Mouse (Mus musculus) forebrain, embryonic 12.5 days (tissue): ENCODE measurements at regions not wholly inside any gene's neighbourhood (a gene's known extent, or its start where the extent isn't known, plus 50 kb on each side); places are given as distances from the start of the nearest gene placed in this dataset.
"Not testable (repeated sequence)": the region's sequence is repeated elsewhere in the genome, so short reads cannot be mapped to it uniquely, and the experiment has no call there.

Experiments used
- ATAC-seq: fragments of 200-750 bp; cut with Nextera tagmentation; 2 replicates; pipeline ENCODE4 v1.8.0; 2017; ENCODE audit warnings: moderate TSS enrichment; ENCODE audit not compliant: low FRiP score
- H3K27ac ChIP-seq: fragments of 300-500 bp; sonication (generic); 2 replicates; pipeline ENCODE4 v1.5.1; 2016; ENCODE audit warnings: mild to moderate bottlenecking
- H3K27me3 ChIP-seq: fragments of 300-500 bp; sonication (generic); 2 replicates; pipeline ENCODE4 v1.6.1; 2016; ENCODE audit warnings: mild to moderate bottlenecking
- H3K36me3 ChIP-seq: fragments of 300-500 bp; sonication (generic); replicated peaks from 2 replicates; pipeline ENCODE4 v1.6.1; 2016; ENCODE audit warnings: mild to moderate bottlenecking
- H3K4me1 ChIP-seq: fragments of 300-500 bp; sonication (generic); 2 replicates; pipeline ENCODE4 v1.6.1; 2016
- H3K4me2 ChIP-seq: fragments of 300-500 bp; sonication (generic); 2 replicates; pipeline ENCODE4 v1.6.1; 2016; ENCODE audit warnings: mild to moderate bottlenecking, moderate library complexity
- H3K4me3 ChIP-seq: fragments of 300-500 bp; sonication (generic); replicated peaks from 2 replicates; pipeline ENCODE4 v1.5.1; 2016; ENCODE audit warnings: mild to moderate bottlenecking
- H3K9ac ChIP-seq: fragments of 300-500 bp; sonication (generic); 2 replicates; pipeline ENCODE4 v1.6.1; 2016; ENCODE audit warnings: mild to moderate bottlenecking
- H3K9me3 ChIP-seq: fragments of 300-500 bp; sonication (generic); 2 replicates; pipeline ENCODE4 v1.6.1; 2016
- WGBS: fragments of 180-500 bp; shearing (Covaris S2); methylation state at CpG from one replicate; pipeline ENCODE4 v1.1.7; 2016; 5-methylcytosine and 5-hydroxymethylcytosine counted together

- WGBS: 91% methylated on average over 2 of the region's 2 CpGs
- no peaks in the 10 kb centered on the region for H3K27me3 ChIP-seq
- no peak overlapping the region for H3K4me3 ChIP-seq
- H3K9me3 ChIP-seq: no peaks in the 10 kb centered on the region
- H3K36me3 ChIP-seq: no peaks in the 10 kb centered on the region
- H3K4me2 ChIP-seq: no peak overlapping the region
- ATAC-seq: no peak
- no peak overlapping the region for H3K27ac ChIP-seq
- H3K9ac ChIP-seq: no peak overlapping the region
- no peaks in the 10 kb centered on the region for H3K4me1 ChIP-seq
These were observed 368.7 kb upstream of the Klhl29 start for GRCm38 (mm10) chr12:5744086-5744709.

DNA sequence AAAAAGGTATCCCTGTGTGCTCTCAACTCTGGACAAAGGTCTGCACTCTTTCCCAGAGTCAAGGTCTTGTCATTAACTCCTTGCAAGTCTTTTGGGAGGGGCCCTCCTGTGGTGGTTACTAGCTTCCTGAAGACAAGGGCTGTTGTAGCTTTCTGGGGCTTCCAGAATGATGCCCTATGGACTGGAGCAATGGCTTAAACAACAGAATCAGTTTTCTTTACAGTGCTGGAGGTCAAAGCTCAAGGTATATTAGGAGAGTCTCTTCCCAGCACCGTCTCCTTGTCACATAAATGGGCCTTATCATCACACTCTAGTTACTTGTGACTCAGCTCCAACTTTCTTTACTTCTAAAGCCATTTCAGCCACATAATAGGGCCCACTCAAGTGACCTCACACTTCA, 360.6 kb upstream of the Klhl29 start:
- Histone ChIP-seq H3K4me3 (no peak overlapping the region), H3K27ac (no peak overlapping the region), H3K9ac (no peak overlapping the region), H3K36me3 (no peaks in the 10 kb centered on the region), H3K4me2 (no peak overlapping the region), H3K27me3 (no peaks in the 10 kb centered on the region), H3K9me3 (no peaks in the 10 kb centered on the region), H3K4me1 (peaks cover 6% of the 10 kb centered on the region; the same call in 1 of the 2 replicates)
- WGBS: 70% methylated on average over 1 of the region's 1 CpGs
- ATAC-seq: no peak

DNA sequence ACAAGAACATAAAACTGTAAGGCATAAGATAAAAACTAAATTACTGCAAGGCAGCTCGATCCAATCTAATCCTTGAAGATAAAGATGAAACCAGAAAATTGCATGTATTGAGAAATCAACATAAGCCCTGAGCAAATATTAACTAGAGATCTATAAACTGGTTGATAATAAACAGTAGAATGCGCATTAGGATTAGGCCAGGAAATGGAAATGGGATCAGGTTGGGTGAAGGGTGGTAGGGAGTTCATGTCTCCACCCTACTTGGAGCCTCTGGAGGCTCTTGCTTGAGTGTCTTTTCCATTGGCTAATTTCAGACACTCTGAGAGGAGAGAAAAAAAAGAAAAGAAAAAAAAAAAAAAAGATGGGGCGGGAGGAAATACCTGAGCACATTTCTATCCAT, 359.4 kb upstream of the Klhl29 start:
- Histone ChIP-seq H3K4me2 (no peak overlapping the region), H3K4me3 (no peak overlapping the region), H3K36me3 (no peaks in the 10 kb centered on the region), H3K27me3 (no peaks in the 10 kb centered on the region), H3K27ac (no peak overlapping the region), H3K9me3 (no peaks in the 10 kb centered on the region), H3K9ac (no peak overlapping the region), H3K4me1 (peaks cover 6% of the 10 kb centered on the region; the same call in 1 of the 2 replicates)
- WGBS: 90% methylated on average over 3 of the region's 3 CpGs
- ATAC-seq: no peak

GRCm38 (mm10) chr12:5723113-5723512, 347.6 kb upstream of the Klhl29 start:
- Histone ChIP-seq H3K27ac (no peak overlapping the region), H3K9ac (no peak overlapping the region), H3K9me3 (no peaks in the 10 kb centered on the region), H3K27me3 (no peaks in the 10 kb centered on the region), H3K4me1 (no peaks in the 10 kb centered on the region), H3K36me3 (no peaks in the 10 kb centered on the region), H3K4me2 (no peak overlapping the region), H3K4me3 (no peak overlapping the region)
- WGBS: 88% methylated on average over 1 of the region's 1 CpGs
- no peak for ATAC-seq

GRCm38 (mm10) chr12:5717527-5717926, 342.0 kb upstream of the Klhl29 start:
- not testable (repeated sequence) for H3K9ac ChIP-seq, H3K27ac ChIP-seq, ATAC-seq, H3K4me1 ChIP-seq, H3K4me3 ChIP-seq, H3K9me3 ChIP-seq, H3K36me3 ChIP-seq, H3K27me3 ChIP-seq, H3K4me2 ChIP-seq

DNA sequence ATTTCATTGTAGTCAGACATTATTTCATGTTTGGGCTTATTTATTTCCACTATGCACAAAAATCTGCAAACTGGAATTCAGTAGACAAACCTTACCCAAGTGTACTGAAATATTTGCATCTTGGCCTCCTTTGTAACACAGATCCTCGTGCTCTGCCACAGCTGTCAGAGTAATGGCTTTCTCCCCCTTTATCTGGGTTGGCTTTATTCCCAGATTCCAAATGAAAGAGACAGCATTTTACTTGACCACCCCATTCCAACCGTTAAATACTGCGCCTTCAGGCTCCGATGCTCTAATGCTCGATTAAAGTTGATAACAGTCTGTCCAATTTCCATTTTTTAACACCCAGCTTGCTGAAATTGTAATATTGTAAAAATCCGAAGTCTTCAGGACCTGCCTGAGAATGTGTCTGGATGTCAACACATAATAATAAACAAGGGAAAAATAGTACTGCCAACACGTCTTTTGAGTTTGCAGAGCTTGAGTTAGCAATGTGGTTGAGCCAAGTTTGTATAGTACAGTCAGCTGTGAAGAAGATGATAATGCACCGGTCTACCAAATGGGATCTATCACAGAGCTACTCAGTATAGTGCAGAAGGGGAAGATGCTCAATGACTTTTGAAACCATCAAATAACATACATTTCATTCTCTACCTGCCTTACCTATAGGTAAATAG, 323.4 kb upstream of the Klhl29 start:
- no peaks in the 10 kb centered on the region for H3K36me3 ChIP-seq
- H3K27ac ChIP-seq: no peak overlapping the region
- no peak for ATAC-seq
- H3K27me3 ChIP-seq: no peaks in the 10 kb centered on the region
- H3K9me3 ChIP-seq: no peaks in the 10 kb centered on the region
- H3K4me3 ChIP-seq: no peak overlapping the region
- WGBS: 68% methylated on average over 8 of the region's 8 CpGs
- H3K9ac ChIP-seq: no peak overlapping the region
- no peaks in the 10 kb centered on the region for H3K4me1 ChIP-seq
- H3K4me2 ChIP-seq: no peak overlapping the region

DNA sequence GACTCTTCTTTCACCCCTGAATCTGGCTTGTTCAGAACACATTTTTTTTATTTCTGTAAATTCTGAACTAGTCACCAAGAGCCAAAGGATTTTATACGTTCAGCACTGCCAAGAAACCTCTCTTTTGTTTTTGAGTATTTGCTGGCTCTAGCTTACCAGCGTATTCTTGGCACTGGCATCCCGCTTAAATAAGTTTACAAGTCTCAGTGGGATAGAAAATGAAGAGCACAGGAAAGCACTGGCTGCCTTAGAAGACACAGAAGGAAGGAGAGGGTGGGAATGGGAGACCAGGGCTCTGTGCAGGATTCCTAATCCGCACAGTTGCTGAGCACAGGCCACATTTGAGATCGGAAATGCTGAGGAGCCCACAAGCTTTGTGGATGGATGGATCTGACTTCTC, 306.7 kb upstream of the Klhl29 start:
- no peak for ATAC-seq
- Histone ChIP-seq H3K27me3 (no peaks in the 10 kb centered on the region), H3K9ac (no peak overlapping the region), H3K27ac (no peak overlapping the region), H3K9me3 (no peaks in the 10 kb centered on the region), H3K4me1 (no peaks in the 10 kb centered on the region), H3K4me3 (no peak overlapping the region), H3K36me3 (no peaks in the 10 kb centered on the region), H3K4me2 (no peak overlapping the region)
- WGBS: 85% methylated on average over 5 of the region's 5 CpGs

GRCm38 (mm10) chr12:5678126-5678525, 302.6 kb upstream of the Klhl29 start:
- not testable (repeated sequence) for H3K4me2 ChIP-seq, H3K4me3 ChIP-seq, H3K4me1 ChIP-seq, H3K9me3 ChIP-seq, H3K27me3 ChIP-seq, H3K36me3 ChIP-seq, H3K9ac ChIP-seq, H3K27ac ChIP-seq, ATAC-seq
- WGBS: 94% methylated on average over 8 of the region's 8 CpGs

GRCm38 (mm10) chr12:5668486-5668885, 293.0 kb upstream of the Klhl29 start:
- no peak for ATAC-seq
- WGBS: 87% methylated on average over 3 of the region's 3 CpGs

GRCm38 (mm10) chr12:5637571-5638275, 262.2 kb upstream of the Klhl29 start:
- no peak overlapping the region for H3K9ac ChIP-seq
- H3K4me3 ChIP-seq: no peak overlapping the region
- H3K4me2 ChIP-seq: no peak overlapping the region
- H3K27me3 ChIP-seq: no peaks in the 10 kb centered on the region
- 83% methylated on average over 9 of the region's 9 CpGs for WGBS
- H3K36me3 ChIP-seq: no peaks in the 10 kb centered on the region
- H3K4me1 ChIP-seq: no peaks in the 10 kb centered on the region
- H3K27ac ChIP-seq: no peak overlapping the region
- H3K9me3 ChIP-seq: no peaks in the 10 kb centered on the region
- ATAC-seq: no peak

More at GRCm38 (mm10) chr12:5668486-5668885, 293.0 kb upstream of the Klhl29 start:
- Histone ChIP-seq H3K9ac (no peak overlapping the region), H3K27ac (no peak overlapping the region), H3K4me2 (no peak overlapping the region), H3K36me3 (no peaks in the 10 kb centered on the region), H3K4me3 (no peak overlapping the region), H3K27me3 (no peaks in the 10 kb centered on the region), H3K9me3 (no peaks in the 10 kb centered on the region), H3K4me1 (no peaks in the 10 kb centered on the region)

DNA sequence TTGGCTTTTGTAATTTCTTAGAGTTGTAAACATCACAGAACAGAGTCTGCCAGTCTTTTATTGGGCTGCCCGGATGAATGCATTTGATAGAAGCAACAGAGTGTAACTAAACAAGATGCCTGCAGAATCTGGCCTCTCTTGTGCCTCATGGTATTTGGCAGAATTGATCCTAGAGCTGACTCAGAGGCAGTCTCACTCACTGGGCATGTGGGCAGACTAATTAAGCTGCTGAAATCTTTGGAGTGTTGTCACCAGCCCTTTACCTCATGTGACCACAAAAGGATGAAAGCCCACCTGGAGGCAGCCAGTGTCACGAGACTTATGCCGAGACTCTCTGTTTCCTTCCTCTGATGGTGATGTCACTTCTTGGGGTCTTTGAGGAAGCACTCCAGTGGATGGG, 258.5 kb upstream of the Klhl29 start:
- no peaks in the 10 kb centered on the region for H3K27me3 ChIP-seq
- no peak overlapping the region for H3K4me3 ChIP-seq
- no peak overlapping the region for H3K9ac ChIP-seq
- H3K4me1 ChIP-seq: no peaks in the 10 kb centered on the region
- no peak overlapping the region for H3K4me2 ChIP-seq
- H3K27ac ChIP-seq: no peak overlapping the region
- no peaks in the 10 kb centered on the region for H3K36me3 ChIP-seq
- ATAC-seq: no peak
- 73% methylated on average over 3 of the region's 3 CpGs for WGBS
- no peaks in the 10 kb centered on the region for H3K9me3 ChIP-seq

DNA sequence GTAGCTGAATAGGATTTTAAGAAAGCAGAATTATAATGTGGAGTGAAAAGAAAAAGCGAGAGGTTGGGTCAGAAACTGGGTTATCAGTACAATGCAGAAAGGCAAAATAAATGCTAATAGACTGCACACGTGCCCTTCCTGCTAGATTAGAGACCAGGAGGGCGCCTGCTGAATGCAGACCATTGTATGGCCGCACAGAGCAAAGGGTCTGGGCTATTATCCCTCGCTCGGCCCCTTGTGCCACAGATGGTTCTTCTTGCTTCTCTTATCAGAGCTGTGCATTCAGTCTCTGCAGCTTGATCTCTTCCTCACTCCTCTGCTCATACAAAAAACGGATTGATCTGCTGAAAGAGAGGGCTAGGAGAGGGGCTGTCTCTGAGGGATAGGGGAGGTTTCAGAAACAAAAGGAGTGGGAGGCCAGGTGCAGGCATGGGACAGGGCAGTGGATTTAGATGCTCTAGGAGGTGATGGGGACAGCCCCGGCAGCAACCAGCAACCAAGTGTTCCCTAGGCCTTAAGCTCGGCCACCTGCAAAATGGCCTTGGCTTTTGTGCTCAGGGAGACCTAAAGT, 225.7 kb upstream of the Klhl29 start:
- Histone ChIP-seq H3K27me3 (no peaks in the 10 kb centered on the region), H3K27ac (no peak overlapping the region), H3K4me3 (no peak overlapping the region), H3K9me3 (no peaks in the 10 kb centered on the region), H3K4me1 (peaks cover 6% of the 10 kb centered on the region), H3K9ac (no peak overlapping the region), H3K4me2 (no peak overlapping the region), H3K36me3 (no peaks in the 10 kb centered on the region)
- ATAC-seq: no peak
- 27% methylated on average over 9 of the region's 9 CpGs for WGBS
